Mouse (Mus musculus): ENCODE measurements at regions not wholly inside any gene's neighbourhood (a gene's known extent, or its start where the extent isn't known, plus 50 kb on each side); places are given as distances from the start of the nearest gene placed in this dataset.
"Not testable (repeated sequence)": the region's sequence is repeated elsewhere in the genome, so short reads cannot be mapped to it uniquely, and the experiment has no call there.

DNA sequence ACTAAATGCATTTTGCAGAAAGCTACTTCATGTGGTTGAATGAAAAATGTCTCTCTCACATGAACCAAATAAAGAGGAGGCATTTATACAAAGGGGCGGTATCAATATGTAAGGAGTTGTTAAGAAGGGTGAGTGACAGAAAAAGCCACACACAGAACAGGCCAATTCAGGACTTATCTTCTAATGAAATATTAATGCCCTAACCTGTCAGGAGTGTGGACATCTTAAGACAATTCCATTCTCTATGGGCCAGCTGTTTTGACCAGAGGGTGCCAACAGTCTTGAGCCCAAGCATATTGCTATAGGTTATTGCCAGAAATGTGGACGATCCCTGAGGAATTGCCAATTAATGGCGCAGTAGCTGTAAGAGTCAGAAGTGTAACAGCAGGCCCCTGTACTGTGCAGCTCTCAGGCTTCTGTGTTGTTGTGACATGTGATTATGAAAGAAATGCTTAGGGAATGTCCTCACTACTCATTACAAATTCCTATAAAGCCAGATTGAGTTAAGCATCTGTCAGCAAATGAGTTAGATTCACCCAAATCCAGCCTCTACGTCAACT lies 393.8 kb downstream of the Ice1 start:
- H3K4me1 ChIP-seq (replicated peaks; ENCODE audit: control insufficient read depth, insufficient read depth, low read length), result no peaks in the 10 kb centered on the region
- WGBS, result 99% methylated on average over 4 of the region's 4 CpGs
- no peak overlapping the region for H3K4me3 ChIP-seq (ENCODE audit: control insufficient read depth, insufficient read depth, low read length)
- no peaks in the 10 kb centered on the region for H3K27me3 ChIP-seq (ENCODE audit: control insufficient read depth, insufficient read depth, low read length)
- no peak for DNase-seq
- H3K27ac ChIP-seq (ENCODE audit: control insufficient read depth, insufficient read depth, low read length), result no peak overlapping the region
- no peaks in the 10 kb centered on the region for H3K36me3 ChIP-seq (ENCODE audit: control insufficient read depth, insufficient read depth, low read length)
- TF ChIP-seq CTCF (IDR thresholded peaks at IDR 0.05; ENCODE audit: borderline replicate concordance, control insufficient read depth, extremely low read depth, insufficient read depth, low read length, poor library complexity) (no peak), POLR2A (IDR thresholded peaks at IDR 0.05; ENCODE audit: control insufficient read depth, extremely low read depth, insufficient read depth, low read length, poor library complexity) (no peak)

DNA sequence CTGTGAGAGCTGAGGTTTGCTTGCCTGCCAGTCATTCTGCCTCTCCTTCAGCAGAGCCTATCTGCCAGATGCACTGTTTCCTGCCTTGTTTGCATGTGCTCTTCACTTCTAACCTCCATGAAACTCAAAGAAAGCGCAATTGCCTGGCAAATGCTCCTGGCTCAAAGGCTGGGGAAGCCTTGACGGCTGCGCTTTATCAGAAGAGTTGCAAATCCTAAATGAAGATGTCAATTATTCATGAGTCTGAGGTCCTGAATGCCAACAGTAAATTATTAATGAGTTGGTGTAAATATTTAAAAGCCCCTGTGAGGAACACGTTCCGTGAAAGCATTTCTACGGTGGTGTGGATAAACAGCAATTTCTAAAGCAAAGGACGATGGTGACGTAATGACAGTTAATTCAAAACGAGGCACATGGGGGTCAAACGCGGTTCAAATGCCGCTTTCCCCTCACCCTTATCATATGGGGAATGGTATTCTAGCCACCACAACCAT lies 377.4 kb downstream of the Ice1 start:
- WGBS, result 76% methylated on average over 12 of the region's 12 CpGs
- no peak for DNase-seq
- no peaks in the 10 kb centered on the region for H3K4me1 ChIP-seq (replicated peaks; ENCODE audit: control insufficient read depth, insufficient read depth, low read length)

DNA sequence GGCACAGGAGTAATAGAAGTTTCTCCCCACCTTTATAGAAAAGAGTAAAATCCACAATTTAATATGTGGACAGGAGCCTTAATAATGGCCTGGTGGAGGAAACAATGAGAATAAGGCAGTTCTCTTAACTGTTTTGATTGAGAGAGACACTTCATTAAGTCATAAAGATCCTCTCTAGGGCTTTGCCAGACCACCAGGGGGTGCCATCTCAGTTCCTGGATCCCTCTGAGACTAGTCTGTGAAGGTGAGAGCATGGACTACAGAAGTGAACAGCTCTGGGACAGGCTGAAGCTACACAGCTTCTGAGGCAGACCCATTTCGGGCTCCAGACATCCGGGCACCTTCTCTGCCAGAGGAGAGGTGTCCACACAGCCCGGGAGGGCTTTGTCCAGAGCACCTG lies 373.8 kb downstream of the Ice1 start:
- Histone ChIP-seq H3K4me3 (ENCODE audit: control insufficient read depth, insufficient read depth, low read length) (no peak overlapping the region), H3K4me1 (replicated peaks; ENCODE audit: control insufficient read depth, insufficient read depth, low read length) (no peaks in the 10 kb centered on the region), H3K27me3 (ENCODE audit: control insufficient read depth, insufficient read depth, low read length) (no peaks in the 10 kb centered on the region), H3K27ac (ENCODE audit: control insufficient read depth, insufficient read depth, low read length) (no peak overlapping the region), H3K36me3 (ENCODE audit: control insufficient read depth, insufficient read depth, low read length) (no peaks in the 10 kb centered on the region)
- WGBS, result 80% methylated on average over 3 of the region's 3 CpGs
- TF ChIP-seq POLR2A (IDR thresholded peaks at IDR 0.05; ENCODE audit: control insufficient read depth, extremely low read depth, insufficient read depth, low read length, poor library complexity), result no peak
- TF ChIP-seq CTCF (IDR thresholded peaks at IDR 0.05; ENCODE audit: borderline replicate concordance, control insufficient read depth, extremely low read depth, insufficient read depth, low read length, poor library complexity), result no peak
- DNase-seq, result no peak

More for the DNA sequence above, 377.4 kb downstream of the Ice1 start:
- Histone ChIP-seq H3K27ac (ENCODE audit: control insufficient read depth, insufficient read depth, low read length) (no peak overlapping the region), H3K27me3 (ENCODE audit: control insufficient read depth, insufficient read depth, low read length) (no peaks in the 10 kb centered on the region), H3K36me3 (ENCODE audit: control insufficient read depth, insufficient read depth, low read length) (no peaks in the 10 kb centered on the region), H3K4me3 (ENCODE audit: control insufficient read depth, insufficient read depth, low read length) (no peak overlapping the region)
- TF ChIP-seq POLR2A (IDR thresholded peaks at IDR 0.05; ENCODE audit: control insufficient read depth, extremely low read depth, insufficient read depth, low read length, poor library complexity) (no peak), CTCF (IDR thresholded peaks at IDR 0.05; ENCODE audit: borderline replicate concordance, control insufficient read depth, extremely low read depth, insufficient read depth, low read length, poor library complexity) (no peak)

DNA sequence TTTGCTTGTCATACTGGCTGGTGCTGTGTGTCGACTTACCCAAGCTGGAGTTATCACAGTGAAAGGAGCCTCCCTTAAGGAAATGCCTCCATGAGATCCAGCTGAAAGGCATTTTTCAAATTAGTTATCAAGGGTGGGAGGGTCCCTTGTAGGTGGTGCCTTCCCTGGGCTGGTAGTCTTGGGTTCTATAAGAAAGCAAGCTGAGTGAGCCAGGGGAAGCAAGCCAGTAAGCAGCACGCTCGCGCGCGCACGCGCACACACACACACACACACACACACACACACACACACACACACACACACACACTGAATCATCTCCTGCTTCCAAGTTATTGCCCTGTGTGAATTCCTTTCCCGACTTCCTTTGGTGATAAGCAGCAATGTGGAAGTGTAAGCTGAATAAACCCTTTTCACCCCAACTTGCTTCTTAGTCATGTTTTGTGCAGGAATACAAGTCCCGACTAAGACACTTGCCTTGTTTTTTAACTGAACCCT lies 360.5 kb downstream of the Ice1 start:
- DNase-seq; H3K36me3 ChIP-seq (ENCODE audit: control insufficient read depth, insufficient read depth, low read length); H3K27ac ChIP-seq (ENCODE audit: control insufficient read depth, insufficient read depth, low read length); H3K27me3 ChIP-seq (ENCODE audit: control insufficient read depth, insufficient read depth, low read length); H3K4me1 ChIP-seq (replicated peaks; ENCODE audit: control insufficient read depth, insufficient read depth, low read length); H3K4me3 ChIP-seq (ENCODE audit: control insufficient read depth, insufficient read depth, low read length): not testable (repeated sequence)
- 65% methylated on average over 10 of the region's 10 CpGs for WGBS

DNA sequence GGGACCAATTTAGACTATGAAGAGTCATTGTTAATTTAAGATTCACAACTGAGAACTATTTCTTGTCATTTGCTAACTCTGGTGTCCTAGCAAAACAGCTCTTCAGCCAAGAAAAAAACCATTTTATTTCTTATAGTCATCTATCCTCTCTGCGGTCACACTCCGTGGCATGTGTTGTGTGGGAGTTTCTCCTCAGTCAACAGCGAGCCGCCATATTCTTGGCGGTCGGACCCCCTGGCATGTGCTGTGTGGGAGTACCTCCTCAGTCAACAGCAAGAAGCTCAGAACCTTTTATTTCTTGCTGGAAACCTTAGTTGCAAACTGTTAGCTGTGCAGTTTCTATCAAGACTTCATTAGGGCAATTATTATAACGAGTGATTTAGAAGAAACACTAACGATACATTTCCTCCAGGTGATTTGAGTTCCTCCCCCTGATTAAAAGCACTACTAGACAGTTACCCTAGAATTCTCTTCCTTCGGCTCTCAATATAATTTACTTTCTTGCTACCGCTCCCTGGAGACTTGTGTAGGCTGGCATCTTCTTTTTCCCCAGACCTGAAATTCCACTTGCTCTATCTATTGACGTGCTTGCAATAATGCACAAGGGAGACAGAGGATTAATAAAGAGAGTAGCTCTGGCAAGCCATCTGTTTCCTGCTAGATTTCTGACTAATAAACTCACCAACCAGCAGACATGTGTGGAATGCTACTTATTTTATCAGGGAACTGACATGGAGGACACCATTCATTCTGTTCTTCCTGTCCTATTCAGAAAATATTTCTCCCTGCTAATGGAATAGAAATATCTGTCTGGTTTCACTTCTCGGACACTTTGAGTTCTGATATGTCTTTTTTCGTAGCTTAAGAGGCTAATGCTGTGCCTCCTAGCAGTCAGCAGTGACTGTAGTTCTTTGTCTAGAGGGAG lies 359.5 kb downstream of the Ice1 start:
- TF ChIP-seq POLR2A (IDR thresholded peaks at IDR 0.05; ENCODE audit: control insufficient read depth, extremely low read depth, insufficient read depth, low read length, poor library complexity), result no peak
- TF ChIP-seq CTCF (IDR thresholded peaks at IDR 0.05; ENCODE audit: borderline replicate concordance, control insufficient read depth, extremely low read depth, insufficient read depth, low read length, poor library complexity), result no peak
- Histone ChIP-seq H3K27ac (ENCODE audit: control insufficient read depth, insufficient read depth, low read length) (no peak overlapping the region), H3K27me3 (ENCODE audit: control insufficient read depth, insufficient read depth, low read length) (no peaks in the 10 kb centered on the region), H3K4me3 (ENCODE audit: control insufficient read depth, insufficient read depth, low read length) (no peak overlapping the region), H3K36me3 (ENCODE audit: control insufficient read depth, insufficient read depth, low read length) (no peaks in the 10 kb centered on the region), H3K4me1 (replicated peaks; ENCODE audit: control insufficient read depth, insufficient read depth, low read length) (no peaks in the 10 kb centered on the region)
- WGBS, result 81% methylated on average over 13 of the region's 13 CpGs
- no peak for DNase-seq

DNA sequence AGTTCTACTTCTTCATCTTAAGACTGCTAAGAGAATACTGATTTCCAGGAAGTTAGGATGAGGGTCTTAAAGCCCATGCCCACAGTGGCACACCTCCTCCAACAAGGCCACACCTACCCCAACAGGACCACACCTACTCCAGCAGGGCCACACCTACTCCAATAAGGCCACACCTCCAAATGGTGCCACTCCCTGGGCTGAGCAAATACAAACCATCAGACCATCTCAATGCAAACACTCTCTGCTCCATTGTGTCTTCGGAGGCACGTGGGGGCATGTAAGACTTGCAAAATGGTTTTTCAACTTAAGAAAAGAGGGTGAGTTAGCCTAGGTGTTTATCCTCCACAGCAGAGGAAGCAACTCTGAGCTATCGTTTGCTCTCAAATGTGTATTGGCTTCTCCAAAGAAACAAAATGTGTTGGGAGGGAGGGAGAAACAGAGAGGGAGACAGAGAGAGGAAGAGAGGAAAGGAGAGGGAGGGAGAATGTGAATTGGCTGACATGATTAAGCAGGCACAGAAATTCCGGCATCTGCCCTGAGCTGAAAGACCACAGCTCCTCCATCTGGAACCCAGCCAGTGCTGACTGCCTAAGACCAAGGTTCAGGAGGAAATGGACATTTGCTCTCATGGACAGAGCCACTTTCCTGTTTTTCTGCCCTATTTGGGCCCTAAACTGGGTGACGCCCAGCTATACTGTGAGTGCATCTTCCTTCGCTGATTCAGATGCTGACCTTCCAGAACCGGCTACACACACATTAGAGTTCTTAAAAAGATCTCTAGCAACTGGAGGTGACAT lies 356.2 kb downstream of the Ice1 start:
- H3K4me3 ChIP-seq (ENCODE audit: control insufficient read depth, insufficient read depth, low read length), result no peak overlapping the region
- H3K27ac ChIP-seq (ENCODE audit: control insufficient read depth, insufficient read depth, low read length), result no peak overlapping the region
- no peak for TF ChIP-seq CTCF (IDR thresholded peaks at IDR 0.05; ENCODE audit: borderline replicate concordance, control insufficient read depth, extremely low read depth, insufficient read depth, low read length, poor library complexity)
- TF ChIP-seq POLR2A (IDR thresholded peaks at IDR 0.05; ENCODE audit: control insufficient read depth, extremely low read depth, insufficient read depth, low read length, poor library complexity), result no peak

More for the DNA sequence above, 356.2 kb downstream of the Ice1 start:
- no peaks in the 10 kb centered on the region for H3K4me1 ChIP-seq (replicated peaks; ENCODE audit: control insufficient read depth, insufficient read depth, low read length)
- no peaks in the 10 kb centered on the region for H3K27me3 ChIP-seq (ENCODE audit: control insufficient read depth, insufficient read depth, low read length)
- no peak for DNase-seq
- no peaks in the 10 kb centered on the region for H3K36me3 ChIP-seq (ENCODE audit: control insufficient read depth, insufficient read depth, low read length)
- 90% methylated on average over 7 of the region's 7 CpGs for WGBS
